Comparison of ENCODE assay signal across 12 mouse cellular contexts in genomic region chr14:16605480-16605879, GRCm38 (mm10).
DNase-seq lines count a peak whose midpoint lies in the region.
"Had no signal": no experiment of that assay in that cellular context is flagged by ENCODE, and none has a peak within 500 bp of the region (broad histone marks: within the 10 kb centered on the region; RNA-seq: fewer than 3 reads in every experiment).

No protein-coding gene starts in this region.

- DNase-seq in adrenal gland, postnatal 10 days, result peak; percentile 2
- no peak for DNase-seq in adrenal gland, postnatal 25 days
- peak; percentile 20 for DNase-seq in left cerebral cortex, postnatal 4 days
- DNase-seq in left cerebral cortex, postnatal 10 days (ENCODE audit: extremely low spot score in 1 of 2, low spot score in 2 of 2), result no peak
- DNase-seq in cerebellum, adult 8-10 months, result peak; percentile 26
- peak; percentile 33 for DNase-seq in limb, embryonic 10.5 days (ENCODE audit: low spot score)
- no peak for DNase-seq in gastrocnemius, postnatal 10 days
- no peak for DNase-seq in Muller cell, postnatal 12 days (ENCODE audit: inconsistent ontology term)
- DNase-seq: kidney, postnatal 36 days had no signal

- no peaks in the 10 kb centered on the region for H3K9me3 ChIP-seq in limb, embryonic 10.5 days (replicated peaks)
- H3K9me3 ChIP-seq: forebrain, embryonic 15.5 days; liver, embryonic 12.5 days; midbrain, embryonic 10.5 days had no signal

- intact Hi-C loops in left cerebral cortex, postnatal 4 days (cut with DNase I), result no loop called here
- intact Hi-C loops in left cerebral cortex, postnatal 10 days (cut with DNase I), result no loop called here

- peaks cover 32% of the 10 kb centered on the region for H3K4me1 ChIP-seq in limb, embryonic 10.5 days
- H3K4me1 ChIP-seq: forebrain, embryonic 15.5 days; midbrain, embryonic 10.5 days had no signal

- H3K4me3 ChIP-seq in limb, embryonic 10.5 days, result no peak overlapping the region
- H3K4me3 ChIP-seq: forebrain, embryonic 15.5 days; liver, embryonic 12.5 days; midbrain, embryonic 10.5 days had no signal

- no peaks in the 10 kb centered on the region for H3K27me3 ChIP-seq in limb, embryonic 10.5 days (ENCODE audit: low read depth, poor library complexity, severe bottlenecking)
- H3K27me3 ChIP-seq: forebrain, embryonic 15.5 days; liver, embryonic 12.5 days had no signal

- H3K36me3 ChIP-seq in limb, embryonic 10.5 days, result no peaks in the 10 kb centered on the region
- H3K36me3 ChIP-seq: forebrain, embryonic 15.5 days; liver, embryonic 12.5 days; midbrain, embryonic 10.5 days had no signal

- no peak overlapping the region for H3K27ac ChIP-seq in limb, embryonic 10.5 days
- H3K27ac ChIP-seq: forebrain, embryonic 15.5 days; liver, embryonic 12.5 days; midbrain, embryonic 10.5 days had no signal

Comparison
In these comparisons a context has a peak if more than half of its experiments do, and no peak if none do; other contexts are left out.
1. DNase-seq: peak in adrenal gland, postnatal 10 days (single experiment), left cerebral cortex, postnatal 4 days (single experiment), cerebellum, adult 8-10 months (single experiment) and limb, embryonic 10.5 days (single experiment); none in adrenal gland, postnatal 25 days (single experiment), left cerebral cortex, postnatal 10 days (0 of 2), gastrocnemius, postnatal 10 days (single experiment) and Muller cell, postnatal 12 days (single experiment).